Mouse (Mus musculus): ENCODE measurements around the gene Msln. TPM values are rescaled to one million over a fixed set of nuclear protein-coding genes. Genes with fewer than 3 reads are reported as not detected.

Gene Msln
- total and polyA plus RNA-seq, 3 experiments, result not detected

- peaks cover 8% of the 10 kb centered on the region for H3K79me2 ChIP-seq (ENCODE audit: control insufficient read depth, insufficient read depth, low read length, poor library complexity)
- no peak for TF ChIP-seq JUND (IDR thresholded peaks at IDR 0.05; ENCODE audit: low read depth, low read length)
- TF ChIP-seq MAFK (IDR thresholded peaks at IDR 0.05; ENCODE audit: borderline replicate concordance, low read depth, low read length), result no peak
- no peak for TF ChIP-seq MYC (IDR thresholded peaks at IDR 0.05; ENCODE audit: low read depth, low read length)
- TF ChIP-seq UBTF (IDR thresholded peaks at IDR 0.05; ENCODE audit: borderline replicate concordance, insufficient read depth, low read depth, low read length), result no peak
- no peak for TF ChIP-seq GABPA (IDR thresholded peaks at IDR 0.05; ENCODE audit: low read depth, low read length)
- no peak for TF ChIP-seq POLR2A (IDR thresholded peaks at IDR 0.05; ENCODE audit: control insufficient read depth in 1 of 2, insufficient read depth in 1 of 2, low read depth in 1 of 2, low read length in 2 of 2, poor library complexity in 1 of 2)
- TF ChIP-seq CHD1 (IDR thresholded peaks at IDR 0.05; ENCODE audit: low read depth, low read length), result no peak
- TF ChIP-seq E2F4 (IDR thresholded peaks at IDR 0.05; ENCODE audit: borderline replicate concordance, low read depth, low read length), result no peak
- no peak for TF ChIP-seq ZKSCAN1 (IDR thresholded peaks at IDR 0.05; ENCODE audit: low read depth, low read length)
- no peak for TF ChIP-seq POLR2AphosphoS2 (IDR thresholded peaks at IDR 0.05; ENCODE audit: low read length)
- no peak for TF ChIP-seq EP300 (IDR thresholded peaks at IDR 0.05; ENCODE audit: low read depth in 1 of 2, low read length in 2 of 2)
- no peak for TF ChIP-seq TAL1 (IDR thresholded peaks at IDR 0.05; ENCODE audit: low read length)
- TF ChIP-seq HCFC1 (IDR thresholded peaks at IDR 0.05; ENCODE audit: low read depth, low read length), result no peak
- no peak for TF ChIP-seq MEF2A (IDR thresholded peaks at IDR 0.05; ENCODE audit: extremely low read depth, insufficient replicate concordance, low read depth, low read length, poor library complexity, severe bottlenecking)
Measured at GRCm38 (mm10) chr17:25777948-25778347, 23.8 kb upstream of the Msln start.

GRCm38 (mm10) chr17:25775318-25776062 lies 21.3 kb upstream of the Msln start:
- no peak overlapping the region for H3K4me3 ChIP-seq (ENCODE audit: control insufficient read depth in 1 of 2, insufficient read depth in 1 of 2, low read depth in 2 of 2, low read length in 2 of 2)
- peaks cover 8% of the 10 kb centered on the region for H3K79me2 ChIP-seq (ENCODE audit: control insufficient read depth, insufficient read depth, low read length, poor library complexity)
- no peak overlapping the region for H3K27ac ChIP-seq (ENCODE audit: control insufficient read depth, low read depth, low read length)
- no peak for TF ChIP-seq POLR2AphosphoS2 (IDR thresholded peaks at IDR 0.05; ENCODE audit: low read length)
- H3K9ac ChIP-seq (ENCODE audit: control insufficient read depth, low read depth, low read length, poor library complexity, severe bottlenecking), result no peak overlapping the region
- DNase-seq (ENCODE audit: low read depth, low spot score), result no peak
- no peaks in the 10 kb centered on the region for H3K27me3 ChIP-seq (ENCODE audit: control insufficient read depth in 1 of 2, insufficient read depth in 2 of 2, low read length in 2 of 2)
- H3K4me1 ChIP-seq (ENCODE audit: control insufficient read depth in 1 of 2, insufficient read depth in 2 of 2, low read length in 2 of 2), result peaks cover 0 to 10% of the 10 kb centered on the region in 2 experiments; a peak in 3 of 4 replicates
- H3K36me3 ChIP-seq (ENCODE audit: control insufficient read depth in 1 of 2, insufficient read depth in 2 of 2, low read length in 2 of 2), result no peaks in the 10 kb centered on the region; a peak in 2 of 4 replicates
- no peaks in the 10 kb centered on the region for H3K9me3 ChIP-seq (replicated peaks; ENCODE audit: insufficient read depth, low read length)

More at GRCm38 (mm10) chr17:25777948-25778347, 23.8 kb upstream of the Msln start:
- Histone ChIP-seq H3K9me3 (replicated peaks; ENCODE audit: insufficient read depth, low read length) (no peaks in the 10 kb centered on the region), H3K4me1 (ENCODE audit: control insufficient read depth in 1 of 2, insufficient read depth in 2 of 2, low read length in 2 of 2) (peaks cover 0 to 10% of the 10 kb centered on the region in 2 experiments; a peak in 3 of 4 replicates), H3K9ac (ENCODE audit: control insufficient read depth, low read depth, low read length, poor library complexity, severe bottlenecking) (no peak overlapping the region), H3K27me3 (ENCODE audit: control insufficient read depth in 1 of 2, insufficient read depth in 2 of 2, low read length in 2 of 2) (no peaks in the 10 kb centered on the region), H3K36me3 (ENCODE audit: control insufficient read depth in 1 of 2, insufficient read depth in 2 of 2, low read length in 2 of 2) (peaks cover 0 to 2% of the 10 kb centered on the region in 2 experiments; a peak in 2 of 4 replicates), H3K27ac (ENCODE audit: control insufficient read depth, low read depth, low read length) (no peak overlapping the region), H3K4me3 (ENCODE audit: control insufficient read depth in 1 of 2, insufficient read depth in 1 of 2, low read depth in 2 of 2, low read length in 2 of 2) (no peak overlapping the region)
- DNase-seq (ENCODE audit: low read depth, low spot score), result no peak
